Mouse (Mus musculus) liver, embryonic 14.5 days (tissue): ENCODE data around the gene Tcaim.

ENCODE experiments used
- CTCF ChIP-seq: IDR thresholded peaks from 2 replicates; pipeline ENCODE4 v1.5.1; 2016; ENCODE audit warnings: antibody characterized with exemption, low read depth, control low read depth
- EP300 ChIP-seq: IDR thresholded peaks from 2 replicates; pipeline ENCODE4 v1.6.1; 2016; ENCODE audit warnings: antibody characterized with exemption, low read depth

DNA sequence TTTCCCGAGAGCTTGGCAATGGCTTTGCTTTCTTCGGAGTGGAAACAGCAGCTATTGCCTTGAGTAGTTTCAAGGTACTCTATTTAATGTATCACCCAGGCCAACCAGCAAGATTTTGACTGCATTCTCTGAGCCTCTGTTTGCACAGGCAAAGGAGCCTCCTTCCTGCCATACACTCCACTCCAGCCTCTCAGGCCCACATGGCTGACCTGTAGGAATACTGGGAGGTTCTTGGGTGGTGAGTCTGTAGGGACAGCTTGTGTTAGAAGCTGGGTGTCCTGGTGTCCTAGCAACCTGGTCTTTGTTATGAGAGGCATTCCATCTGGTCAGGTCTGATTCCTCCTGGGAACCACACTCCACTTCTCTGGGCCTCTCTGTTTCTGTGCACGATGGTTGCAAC is 38.4 kb downstream of the Tcaim start, which contains the start of gene Gm35549:
- no peak for TF ChIP-seq CTCF
- no peak for TF ChIP-seq EP300
